Mouse (Mus musculus) liver, embryonic 11.5 days (tissue): ENCODE measurements around the gene Ascc2. TPM values are rescaled to one million over a fixed set of nuclear protein-coding genes. Genes with fewer than 3 reads are reported as not detected.
A peak's percentile ranks its signal among the peaks of the same experiment; 100 is the strongest.
"Not testable (repeated sequence)": the region's sequence is repeated elsewhere in the genome, so short reads cannot be mapped to it uniquely, and the experiment has no call there.

Source experiments
- ATAC-seq: fragments of 200-750 bp; cut with Nextera tagmentation; replicated peaks from 2 replicates; pipeline ENCODE4 v1.8.0; 2017; ENCODE audit warnings: moderate number of reproducible peaks, mild to moderate bottlenecking, moderate TSS enrichment, moderate library complexity; ENCODE audit not compliant: low FRiP score
- DNase-seq: peaks from one replicate; pipeline ENCODE4 v3.0.0-alpha.2; 2017; ENCODE audit warnings: low spot score
- H3K27ac ChIP-seq: fragments of 300-500 bp; sonication (generic); 2 replicates; pipeline ENCODE4 v1.5.1; 2014; ENCODE audit warnings: mild to moderate bottlenecking, low read depth, low read length, control low read depth
- H3K27me3 ChIP-seq: fragments of 300-500 bp; sonication (generic); replicated peaks from 2 replicates; pipeline ENCODE4 v1.6.1; 2014; ENCODE audit warnings: low read length, mixed read lengths; ENCODE audit not compliant: control insufficient read depth, insufficient read depth
- H3K36me3 ChIP-seq: fragments of 300-500 bp; sonication (generic); 2 replicates; pipeline ENCODE4 v1.6.1; 2014; ENCODE audit warnings: mild to moderate bottlenecking, low read length, moderate library complexity, mixed read lengths; ENCODE audit not compliant: control insufficient read depth, insufficient read depth
- H3K4me1 ChIP-seq: fragments of 300-500 bp; sonication (generic); replicated peaks from 2 replicates; pipeline ENCODE4 v1.6.1; 2014; ENCODE audit warnings: low read length, mixed read lengths; ENCODE audit not compliant: control insufficient read depth, insufficient read depth
- H3K4me2 ChIP-seq: fragments of 300-500 bp; sonication (generic); 2 replicates; pipeline ENCODE4 v1.6.1; 2014; ENCODE audit warnings: mild to moderate bottlenecking, control low read depth, moderate library complexity
- H3K4me3 ChIP-seq: fragments of 300-500 bp; sonication (generic); 2 replicates; pipeline ENCODE4 v1.5.1; 2014; ENCODE audit warnings: low read depth, low read length, control low read depth
- H3K9ac ChIP-seq: fragments of 300-500 bp; sonication (generic); 2 replicates; pipeline ENCODE4 v1.6.1; 2014; ENCODE audit warnings: low read depth, low read length, control low read depth
- H3K9me3 ChIP-seq: fragments of 300-500 bp; sonication (generic); 2 replicates; pipeline ENCODE4 v1.6.1; 2016; ENCODE audit warnings: low read length, inconsistent platforms, mixed read lengths; ENCODE audit not compliant: control insufficient read depth
- WGBS: fragments of 180-500 bp; shearing (Covaris S2); extraction: QIAGEN DNeasy Blood & Tissue Kit; methylation state at CpG from one replicate; pipeline ENCODE4 v1.1.7; 2014; 5-methylcytosine and 5-hydroxymethylcytosine counted together
- polyA plus RNA-seq: library from polyadenylated mRNA; unstranded; fragments of >200 nt; fragmentation: Nextera tagmentation; extraction: Ambion mirVana; gene quantifications from 2 replicates; pipeline ENCODE4 v1.2.1, GENCODE M21; 2014

The Ascc2 gene
- polyA plus RNA-seq, 1 experiment from 2014 or later, result 43.0 TPM

GRCm38 (mm10) chr11:4692162-4692561, 54.6 kb downstream of the Ascc2 start:
- Histone ChIP-seq H3K27ac (no peak overlapping the region), H3K9ac (no peak overlapping the region), H3K36me3 (no peaks in the 10 kb centered on the region), H3K9me3 (no peaks in the 10 kb centered on the region), H3K27me3 (no peaks in the 10 kb centered on the region), H3K4me1 (no peaks in the 10 kb centered on the region), H3K4me3 (no peak overlapping the region), H3K4me2 (no peak overlapping the region)
- ATAC-seq (no peak), DNase-seq (no peak)
- 85% methylated on average over 11 of the region's 11 CpGs for WGBS

- Histone ChIP-seq H3K4me3 (no peak overlapping the region), H3K27me3 (no peaks in the 10 kb centered on the region), H3K9ac (no peak overlapping the region), H3K4me1 (no peaks in the 10 kb centered on the region; the same call in 1 of the 2 replicates), H3K4me2 (no peak overlapping the region), H3K27ac (no peak overlapping the region; the same call in 1 of the 2 replicates), H3K36me3 (peaks cover 13% of the 10 kb centered on the region), H3K9me3 (no peaks in the 10 kb centered on the region)
- DNase-seq (no peak), ATAC-seq (no peak)
- 40% methylated on average over 7 of the region's 7 CpGs for WGBS
These were observed 59.8 kb downstream of the Ascc2 start for GRCm38 (mm10) chr11:4697043-4697983.

- no peaks in the 10 kb centered on the region for H3K27me3 ChIP-seq
- no peak for ATAC-seq
- H3K9ac ChIP-seq, result no peak overlapping the region
- DNase-seq, result no peak
- H3K36me3 ChIP-seq, result peaks cover 16% of the 10 kb centered on the region
- H3K4me2 ChIP-seq, result no peak overlapping the region
- peaks cover 11% of the 10 kb centered on the region for H3K4me1 ChIP-seq
- WGBS, result 87% methylated on average over 8 of the region's 8 CpGs
- no peak overlapping the region for H3K27ac ChIP-seq
- no peak overlapping the region for H3K4me3 ChIP-seq
- H3K9me3 ChIP-seq, result no peaks in the 10 kb centered on the region
These were observed 63.2 kb downstream of the Ascc2 start for GRCm38 (mm10) chr11:4700726-4701125.

- Histone ChIP-seq H3K9me3 (no peaks in the 10 kb centered on the region), H3K4me2 (peak overlapping the region; percentile 89), H3K4me3 (peak overlapping the region; percentile 92), H3K27me3 (no peaks in the 10 kb centered on the region), H3K27ac (peak overlapping the region; percentile 68; the same call in 1 of the 2 replicates), H3K4me1 (peaks cover 16% of the 10 kb centered on the region), H3K9ac (peak overlapping the region; percentile 89), H3K36me3 (peaks cover 16% of the 10 kb centered on the region)
- ATAC-seq (peak; percentile 12), DNase-seq (peak; percentile 47)
- WGBS, result 2% methylated on average over 12 of the region's 12 CpGs
These were observed 66.1 kb downstream of the Ascc2 start for GRCm38 (mm10) chr11:4703688-4704071.

GRCm38 (mm10) chr11:4704072-4704964, 66.8 kb downstream of the Ascc2 start, which contains the start of the genes Uqcr10 and Zmat5:
TSS of gene Uqcr10 (minus strand) at chr11:4704342.
TSS of gene Zmat5 (plus strand) at chr11:4704678.
- Histone ChIP-seq H3K27ac (peak within 1 kb of the TSS; percentile 68), H3K4me2 (peak within 1 kb of the TSS; percentile 89), H3K4me3 (peak within 1 kb of the TSS; percentile 92), H3K36me3 (peaks cover 16% of the 10 kb centered on the region), H3K27me3 (no peaks in the 10 kb centered on the region), H3K9me3 (no peaks in the 10 kb centered on the region), H3K9ac (peak within 1 kb of the TSS; percentile 89), H3K4me1 (peaks cover 16% of the 10 kb centered on the region)
- WGBS, result under 1% methylated on average over 47 of the region's 47 CpGs
- DNase-seq (peak; percentile 85), ATAC-seq (peak; percentile 98)

- no peaks in the 10 kb centered on the region for H3K9me3 ChIP-seq
- peak overlapping the region; percentile 48; the same call in 1 of the 2 replicates for H3K27ac ChIP-seq
- 10% methylated on average over 4 of the region's 4 CpGs for WGBS
- H3K9ac ChIP-seq, result peak overlapping the region; percentile 81
- H3K4me1 ChIP-seq, result peaks cover 16% of the 10 kb centered on the region
- H3K36me3 ChIP-seq, result peaks cover 16% of the 10 kb centered on the region
- H3K4me3 ChIP-seq, result peak overlapping the region; percentile 92
- ATAC-seq, result no peak
- peak overlapping the region; percentile 89 for H3K4me2 ChIP-seq
- H3K27me3 ChIP-seq, result no peaks in the 10 kb centered on the region
- no peak for DNase-seq
These were observed 67.6 kb downstream of the Ascc2 start for GRCm38 (mm10) chr11:4705178-4705577.

- H3K4me3 ChIP-seq, DNase-seq, H3K27me3 ChIP-seq, ATAC-seq, H3K4me2 ChIP-seq, H3K27ac ChIP-seq, H3K9me3 ChIP-seq, H3K9ac ChIP-seq, H3K36me3 ChIP-seq: not testable (repeated sequence)
- peaks cover 10% of the 10 kb centered on the region for H3K4me1 ChIP-seq
- 91% methylated on average over 4 of the region's 4 CpGs for WGBS
These were observed 72.6 kb downstream of the Ascc2 start for GRCm38 (mm10) chr11:4710188-4710587.

GRCm38 (mm10) chr11:4712822-4713221, 75.3 kb downstream of the Ascc2 start:
- H3K4me3 ChIP-seq, result no peak overlapping the region
- H3K27ac ChIP-seq, result no peak overlapping the region

More at GRCm38 (mm10) chr11:4712822-4713221, 75.3 kb downstream of the Ascc2 start:
- Histone ChIP-seq H3K9me3 (no peaks in the 10 kb centered on the region), H3K36me3 (no peaks in the 10 kb centered on the region), H3K9ac (no peak overlapping the region), H3K4me2 (no peak overlapping the region), H3K27me3 (no peaks in the 10 kb centered on the region), H3K4me1 (no peaks in the 10 kb centered on the region)
- no peak for DNase-seq
- no peak for ATAC-seq
